Mouse (Mus musculus) cerebellum, adult 18-20 months (tissue): ENCODE measurements at regions not wholly inside any gene's neighbourhood (a gene's known extent, or its start where the extent isn't known, plus 50 kb on each side); places are given as distances from the start of the nearest gene placed in this dataset.

Source experiments
- DNase-seq, 2 experiments: peaks; one replicate each; pipeline ENCODE4 v3.0.0; 2021

GRCm38 (mm10) chr16:5537286-5538204 is 281.8 kb upstream of the Eef2kmt start:
- DNase-seq = no peak

GRCm38 (mm10) chr16:5536515-5536972 is 280.8 kb upstream of the Eef2kmt start:
- no peak for DNase-seq

DNA sequence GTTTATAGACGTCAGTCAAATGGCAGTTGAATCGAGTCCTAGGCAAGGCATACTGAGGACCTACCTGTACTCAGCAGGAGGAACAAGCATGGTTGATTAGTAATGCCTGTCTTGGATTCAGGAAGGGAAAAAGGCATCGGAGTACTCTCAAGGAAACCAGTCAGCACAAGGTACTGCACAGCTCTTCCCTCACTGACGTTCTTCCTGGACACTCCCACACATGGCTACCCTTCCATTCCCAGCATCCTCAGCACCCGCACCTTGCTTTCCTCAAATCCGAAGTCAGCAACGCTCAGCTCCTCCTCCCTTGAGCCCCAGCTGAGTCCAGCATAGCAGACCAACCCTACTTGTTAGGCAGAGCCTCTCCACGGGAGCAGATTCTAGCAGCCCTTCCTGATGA is 279.6 kb upstream of the Eef2kmt start:
- DNase-seq = no peak

DNA sequence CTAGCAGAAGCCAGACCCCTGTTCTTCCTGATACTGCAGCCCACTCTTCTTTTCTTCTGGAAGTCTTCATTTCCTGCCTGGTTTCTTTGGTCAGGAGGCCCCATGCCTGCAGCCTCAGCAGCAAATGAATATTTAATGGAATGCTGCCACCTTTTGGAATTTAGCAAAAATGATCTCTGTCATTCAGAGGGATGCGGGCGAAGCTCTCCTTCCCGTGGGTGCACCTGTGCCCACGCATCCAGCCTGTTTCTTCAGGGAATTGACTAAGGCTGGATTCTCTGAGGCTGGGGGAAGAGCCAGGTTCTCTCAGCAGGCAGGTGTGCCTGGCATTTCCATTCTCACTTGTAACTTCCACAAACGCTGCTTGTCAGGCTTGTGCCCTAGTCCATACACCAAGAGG is 279.1 kb upstream of the Eef2kmt start:
- peak in 1 of 2 experiments; percentile 6 for DNase-seq

DNA sequence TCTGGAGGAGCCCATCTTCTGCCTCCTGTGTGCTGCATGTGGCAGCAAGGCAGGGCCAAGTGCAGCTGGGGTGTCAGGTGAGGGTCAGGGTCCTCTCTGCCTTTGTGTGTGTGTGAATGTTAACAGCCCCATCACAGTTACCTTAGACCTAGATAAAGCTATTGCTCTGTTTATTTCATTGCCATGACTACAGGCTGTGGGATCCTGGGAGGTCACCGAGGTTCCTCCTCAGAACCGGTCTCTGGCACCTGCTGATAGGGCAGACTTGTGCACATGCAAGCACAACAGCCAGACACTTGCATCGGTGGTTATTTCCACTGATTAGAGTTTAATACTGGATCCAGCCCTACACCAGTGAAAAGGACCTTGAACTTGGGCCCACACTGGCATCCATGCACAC is 278.6 kb upstream of the Eef2kmt start:
- DNase-seq = no peak

DNA sequence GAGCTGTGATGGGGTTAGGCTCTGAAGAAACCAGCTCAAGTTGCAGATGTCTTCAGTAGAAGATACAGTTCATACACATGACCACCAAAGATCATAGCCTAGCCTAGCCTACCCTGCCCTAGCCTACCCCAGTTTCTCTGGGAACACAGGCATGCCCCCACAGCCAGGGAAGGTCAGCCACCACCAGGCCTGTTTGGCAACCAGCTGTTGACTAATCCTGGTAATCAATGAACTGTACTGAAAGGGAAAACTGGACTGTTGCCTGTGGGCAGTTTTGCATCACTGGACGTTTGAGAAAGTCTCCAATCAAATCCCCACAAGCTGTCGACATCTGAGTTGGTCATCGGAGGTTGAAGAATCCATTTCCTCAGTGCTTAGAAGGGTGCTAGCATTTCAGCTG is 276.5 kb upstream of the Eef2kmt start:
- DNase-seq = no peak

- DNase-seq = no peak
Observed at GRCm38 (mm10) chr16:5529823-5530222, 274.0 kb upstream of the Eef2kmt start.

DNA sequence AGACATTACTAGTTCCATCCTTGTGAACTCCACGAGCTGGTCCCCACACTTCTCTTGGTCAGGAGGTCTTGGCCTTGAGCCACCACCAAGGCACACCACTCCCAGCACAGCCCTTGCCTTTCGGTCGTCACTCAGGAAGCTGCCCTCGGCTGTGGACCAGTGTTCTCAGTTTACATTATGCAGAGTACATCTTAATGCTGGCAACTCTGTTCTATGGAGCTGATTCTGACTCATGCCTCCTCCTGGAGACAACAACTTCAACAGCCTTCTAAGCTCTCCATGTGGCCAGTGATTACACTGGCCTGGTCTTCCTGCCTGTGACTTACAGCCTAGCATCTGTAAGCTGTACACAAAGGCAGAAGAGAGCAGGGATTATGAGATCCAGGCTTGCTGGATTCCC is 272.2 kb upstream of the Eef2kmt start:
- DNase-seq = no peak

DNA sequence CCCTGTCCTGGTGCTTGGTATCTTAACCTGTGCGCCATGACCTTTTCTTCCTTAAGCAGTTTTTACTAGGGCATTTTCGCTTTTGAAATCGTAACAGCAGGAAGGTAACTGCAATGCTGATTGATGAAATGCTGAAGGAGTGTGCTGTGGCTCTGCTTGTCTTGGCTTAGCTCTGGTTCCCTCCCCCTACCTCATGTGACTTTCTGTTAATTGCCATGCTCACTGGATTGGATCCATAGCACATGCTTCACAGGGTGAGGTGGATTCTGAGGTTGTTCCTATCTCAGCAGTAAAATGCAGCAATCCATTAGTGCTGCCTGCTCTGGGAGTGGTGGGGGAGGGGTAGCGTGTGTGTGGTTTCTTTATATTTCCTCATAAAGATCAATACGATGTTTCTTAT is 268.6 kb upstream of the Eef2kmt start:
- no peak for DNase-seq

DNA sequence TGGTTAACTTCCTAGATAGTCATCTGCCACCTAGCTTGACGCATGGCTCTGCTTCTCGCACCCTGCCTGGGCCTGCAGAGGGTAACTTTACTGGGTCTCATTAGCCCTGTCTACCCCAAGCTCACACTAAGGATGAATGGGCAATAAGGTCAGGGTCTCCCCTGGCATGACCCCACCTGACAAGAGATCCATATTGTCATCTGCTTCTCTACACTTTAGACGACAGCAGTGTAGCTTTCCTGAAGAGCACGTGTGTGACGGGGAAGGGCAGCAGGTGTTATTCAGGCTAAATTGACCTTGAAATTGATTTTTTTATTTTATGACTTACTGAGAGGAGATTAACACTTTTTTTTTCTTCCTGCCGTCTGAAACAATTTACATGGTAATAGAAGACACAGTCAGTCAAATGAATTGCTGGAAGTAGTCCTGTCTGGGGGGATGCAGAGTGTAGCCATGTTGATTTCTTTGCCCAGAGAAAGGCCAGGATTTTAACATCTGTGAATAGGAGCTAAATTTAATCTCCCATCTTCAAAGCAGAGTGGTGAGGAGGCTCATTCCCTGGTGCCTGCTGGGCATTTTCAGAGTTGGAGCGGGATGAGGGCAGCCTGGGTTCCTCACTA is 267.7 kb upstream of the Eef2kmt start:
- DNase-seq = no peak

- DNase-seq = no peak
Observed at GRCm38 (mm10) chr16:5517746-5518145, 262.0 kb upstream of the Eef2kmt start.

- no peak for DNase-seq
Observed at GRCm38 (mm10) chr16:5515867-5516266, 260.1 kb upstream of the Eef2kmt start.

DNA sequence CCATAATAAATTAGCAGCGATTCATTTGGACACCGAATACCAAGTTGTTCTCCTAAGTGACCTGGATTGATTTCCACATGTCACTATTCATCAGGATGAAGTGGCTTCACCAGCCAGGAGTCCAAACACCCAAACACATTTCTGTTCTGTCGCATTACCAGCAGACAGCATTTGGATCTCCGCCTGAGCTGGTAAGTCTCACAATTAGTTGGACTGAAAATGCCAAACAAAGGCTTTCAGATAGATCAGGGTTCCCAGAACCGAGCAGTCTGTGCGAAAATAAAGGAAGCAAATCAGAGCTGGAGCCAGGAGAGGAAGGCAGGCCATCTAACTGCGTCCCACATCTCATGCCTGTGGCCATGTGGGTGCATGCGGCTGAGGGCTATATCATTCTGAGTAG is 251.5 kb upstream of the Eef2kmt start:
- DNase-seq = no peak

DNA sequence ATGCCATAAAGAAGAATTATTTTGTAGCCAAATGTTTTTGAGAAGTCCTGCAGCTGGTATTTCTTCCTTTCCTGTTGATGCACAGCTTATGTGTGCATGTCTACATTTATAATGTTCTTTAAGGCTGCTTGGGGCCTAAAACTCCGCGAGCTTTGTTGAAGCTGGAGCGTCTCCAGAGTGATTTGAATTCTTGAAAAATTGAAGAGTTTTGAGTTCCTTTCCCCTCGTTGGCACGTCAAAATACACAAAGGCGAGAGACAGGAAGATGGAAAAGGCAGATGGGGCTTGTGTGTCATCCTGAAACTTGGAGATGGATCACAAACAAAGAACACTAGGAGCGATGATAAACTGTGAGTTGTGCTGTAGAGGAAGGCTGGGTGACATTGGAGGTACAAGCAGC is 246.2 kb upstream of the Eef2kmt start:
- DNase-seq = no peak

DNA sequence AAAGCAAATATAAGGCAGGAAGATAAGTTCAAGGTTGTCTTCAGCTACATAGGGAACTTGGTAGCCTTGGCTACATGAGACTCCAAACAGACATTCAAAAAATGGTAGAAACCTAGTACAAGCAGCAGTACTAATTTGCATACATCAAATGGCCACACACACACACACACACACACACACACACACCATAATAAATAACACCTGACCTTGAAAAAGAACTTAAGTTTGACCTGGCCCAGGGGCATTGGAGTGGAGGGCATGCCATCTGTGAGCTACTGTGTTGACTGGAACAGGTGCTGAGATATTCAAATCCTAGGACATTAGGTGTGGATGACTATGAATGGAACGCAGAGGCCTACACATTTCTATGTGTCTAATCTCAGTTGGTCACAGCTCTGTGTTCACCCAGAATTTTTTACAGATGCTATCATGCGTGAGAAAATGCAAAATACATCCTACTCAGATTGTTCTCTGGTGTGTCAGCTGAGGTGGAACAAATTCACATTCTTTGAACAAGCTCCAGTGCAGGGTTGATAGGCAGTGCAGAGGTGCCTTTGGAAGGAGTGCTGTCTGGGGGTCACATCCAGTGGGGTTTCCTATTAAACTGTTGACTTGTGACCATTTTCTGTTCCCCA is 240.4 kb upstream of the Eef2kmt start:
- no peak for DNase-seq

DNA sequence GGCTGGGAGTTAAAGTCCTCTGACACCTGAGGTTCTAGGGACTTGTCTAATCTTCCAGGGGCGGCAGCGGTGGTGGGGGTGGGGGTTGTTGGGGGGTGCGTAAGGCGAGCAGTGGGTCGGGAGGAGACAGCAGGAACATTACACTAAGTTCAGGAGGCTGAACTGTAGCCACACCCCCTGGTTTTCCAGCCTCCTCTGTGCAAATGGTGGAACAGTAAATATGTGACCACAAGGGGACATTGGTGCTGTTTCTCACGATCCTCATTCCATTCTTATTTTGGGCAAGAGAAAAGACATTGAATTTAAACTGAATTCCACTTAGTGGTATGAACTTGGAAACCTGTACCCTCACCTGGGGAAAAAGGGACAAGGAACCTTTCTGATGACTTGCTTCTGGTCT is 237.6 kb upstream of the Eef2kmt start:
- DNase-seq = no peak

- no peak for DNase-seq
Observed at GRCm38 (mm10) chr16:5487259-5487658, 231.5 kb upstream of the Eef2kmt start.

- no peak for DNase-seq
Observed at GRCm38 (mm10) chr16:5483337-5483736, 227.6 kb upstream of the Eef2kmt start.

- DNase-seq = no peak
Observed at GRCm38 (mm10) chr16:5480148-5480547, 224.4 kb upstream of the Eef2kmt start.

DNA sequence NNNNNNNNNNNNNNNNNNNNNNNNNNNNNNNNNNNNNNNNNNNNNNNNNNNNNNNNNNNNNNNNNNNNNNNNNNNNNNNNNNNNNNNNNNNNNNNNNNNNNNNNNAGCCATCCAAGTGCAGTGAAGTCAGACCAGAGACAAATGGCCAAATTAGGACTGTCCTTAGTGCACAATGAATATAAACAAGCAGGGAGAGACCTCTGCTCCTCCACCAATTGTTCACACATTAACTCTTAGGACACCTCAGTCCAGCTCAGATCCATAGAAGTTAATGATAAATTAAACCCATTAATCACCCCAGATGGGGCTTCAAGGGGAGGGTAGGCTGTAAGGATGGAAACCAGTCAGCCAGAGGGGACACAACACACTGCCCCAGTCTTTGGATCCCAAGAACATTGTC is 223.2 kb upstream of the Eef2kmt start:
- DNase-seq = no peak

GRCm38 (mm10) chr16:5471321-5471720 is 215.5 kb upstream of the Eef2kmt start:
- DNase-seq = peak; percentile 30 to 32

DNA sequence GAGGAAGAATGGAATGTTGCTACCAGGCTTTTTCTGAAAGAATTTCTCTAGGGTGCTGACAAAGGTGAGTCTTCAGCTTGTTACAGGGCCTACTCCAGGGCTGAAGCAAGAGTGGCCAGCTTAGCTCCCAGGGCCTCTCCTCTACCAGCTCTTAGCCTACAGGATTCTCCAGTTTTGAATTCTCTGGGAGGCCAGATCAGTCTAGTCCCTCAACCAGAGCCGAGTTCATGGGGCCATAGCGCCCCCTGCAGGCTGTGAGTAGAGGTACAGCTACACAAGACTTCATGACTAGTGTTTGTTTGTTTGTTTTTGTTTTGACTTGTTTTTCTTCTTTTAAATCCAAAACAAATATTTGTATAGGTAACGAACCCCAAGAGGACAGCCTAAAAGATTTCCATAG is 211.8 kb upstream of the Eef2kmt start:
- DNase-seq = peak; percentile 29 to 61

DNA sequence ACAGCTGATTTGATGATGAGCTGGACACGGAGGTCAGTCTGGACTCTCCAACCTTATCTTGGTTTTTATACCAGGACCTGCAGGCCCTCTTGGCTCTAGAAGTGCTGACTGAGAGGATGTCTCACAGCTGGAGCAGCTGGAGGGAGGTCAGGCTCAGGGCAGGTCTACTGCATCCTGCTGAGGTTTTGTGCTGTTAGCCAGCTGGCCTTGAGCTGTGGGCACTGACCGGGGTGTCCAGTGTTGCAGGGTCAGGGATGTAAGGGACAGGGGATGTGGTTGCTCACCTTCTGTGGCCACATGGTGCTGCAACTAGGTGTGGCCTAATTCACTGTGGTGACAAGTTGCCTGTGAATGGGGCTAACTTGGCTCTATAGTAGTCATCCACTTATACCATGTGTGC is 211.0 kb upstream of the Eef2kmt start:
- DNase-seq = no peak
